Mouse (Mus musculus) lung, postnatal 0 days (tissue): ENCODE measurements around the gene Gpd2.

Source experiments
- CTCF ChIP-seq: IDR thresholded peaks from 2 replicates; pipeline ENCODE4 v1.5.1; 2016; ENCODE audit warnings: antibody characterized with exemption, mild to moderate bottlenecking
- EP300 ChIP-seq: IDR thresholded peaks from 2 replicates; pipeline ENCODE4 v1.6.1; 2016; ENCODE audit warnings: antibody characterized with exemption, mild to moderate bottlenecking, control low read depth

GRCm38 (mm10) chr2:57318336-57318735 is 80.9 kb downstream of the Gpd2 start:
- TF ChIP-seq CTCF = no peak
- no peak for TF ChIP-seq EP300
